ENCODE assay signal across 8 mouse cellular contexts in genomic region chr1:74749301-74749700, GRCm38 (mm10). TPM values are rescaled to one million over a fixed set of nuclear protein-coding genes. Genes with fewer than 3 reads are reported as not detected.
DNase-seq lines count a peak whose midpoint lies in the region; ATAC-seq lines count a peak whose summit lies in the region.

No protein-coding gene starts in this region.

- peak; percentile 74 for ATAC-seq in embryonic facial prominence, embryonic 15.5 days (ENCODE audit: insufficient number of reproducible peaks, low FRiP score, low TSS enrichment, low read depth)
- peak; percentile 92 for ATAC-seq in lung, embryonic 16.5 days (ENCODE audit: low read depth)

- peak overlapping the region; percentile 54 for H3K4me2 ChIP-seq in embryonic facial prominence, embryonic 15.5 days (replicated peaks)
- H3K4me2 ChIP-seq in lung, embryonic 16.5 days (ENCODE audit: low read depth, low read length) = peak overlapping the region; percentile 51

- peak; percentile 70 for DNase-seq in adipocyte (ENCODE audit: low spot score)
- DNase-seq in heart, postnatal 4 days = peak; percentile 82
- DNase-seq in spleen, postnatal 10 days (ENCODE audit: low spot score in 2 of 2) = no peak
- no peak for DNase-seq in thymus, postnatal 10 days (ENCODE audit: low spot score in 2 of 2)
- DNase-seq in left cerebral cortex, adult 11 months (ENCODE audit: low spot score) = no peak
- no peak for DNase-seq in spleen, postnatal 14 days (ENCODE audit: low spot score in 2 of 2)

- peak overlapping the region; percentile 30 for H3K4me3 ChIP-seq in embryonic facial prominence, embryonic 15.5 days (replicated peaks)
- H3K4me3 ChIP-seq in lung, embryonic 16.5 days (ENCODE audit: low read length) = no peak overlapping the region; the same call in 1 of the 2 replicates

- H3K9me3 ChIP-seq in embryonic facial prominence, embryonic 15.5 days (replicated peaks) = no peaks in the 10 kb centered on the region
- H3K9me3 ChIP-seq in lung, embryonic 16.5 days (ENCODE audit: control insufficient read depth, low read length) = no peaks in the 10 kb centered on the region

- H3K36me3 ChIP-seq in embryonic facial prominence, embryonic 15.5 days = no peaks in the 10 kb centered on the region
- no peaks in the 10 kb centered on the region for H3K36me3 ChIP-seq in lung, embryonic 16.5 days (ENCODE audit: control insufficient read depth, insufficient read depth, low read length)

- WGBS in embryonic facial prominence, embryonic 15.5 days = 45% methylated on average over 7 of the region's 7 CpGs
- WGBS in lung, embryonic 16.5 days = 39% methylated on average over 7 of the region's 7 CpGs

- H3K27me3 ChIP-seq in embryonic facial prominence, embryonic 15.5 days = peaks cover 10% of the 10 kb centered on the region; the same call in 1 of the 2 replicates
- peaks cover 6% of the 10 kb centered on the region for H3K27me3 ChIP-seq in lung, embryonic 16.5 days (ENCODE audit: control insufficient read depth, insufficient read depth, low read depth, low read length)

- H3K9ac ChIP-seq in embryonic facial prominence, embryonic 15.5 days = no peak overlapping the region
- no peak overlapping the region for H3K9ac ChIP-seq in lung, embryonic 16.5 days (ENCODE audit: low read length)

- peaks cover 17% of the 10 kb centered on the region for H3K4me1 ChIP-seq in embryonic facial prominence, embryonic 15.5 days
- H3K4me1 ChIP-seq in lung, embryonic 16.5 days (replicated peaks; ENCODE audit: control insufficient read depth, insufficient read depth, low read length) = peaks cover 5% of the 10 kb centered on the region

- no peak overlapping the region; the same call in 1 of the 2 replicates for H3K27ac ChIP-seq in embryonic facial prominence, embryonic 15.5 days (replicated peaks)
- no peak overlapping the region for H3K27ac ChIP-seq in lung, embryonic 16.5 days (ENCODE audit: low read length)

RNA-seq across cellular contexts. Expression of gene Prkag3, which starts 0.3 kb away (rescaled TPM):
- polyA plus RNA-seq in embryonic facial prominence, embryonic 15.5 days (2015; fragmentation: Nextera tagmentation; extraction: Ambion mirVana) = 5.7 and 7.5 TPM in 2 replicates
- total RNA-seq in heart, postnatal 4 days (2021) = 1 to 10 TPM; 3.7 to 4.1 TPM
- polyA plus RNA-seq in lung, embryonic 16.5 days (2015; fragmentation: Nextera tagmentation; extraction: Ambion mirVana) = 0.67 and 1.7 TPM in 2 replicates

RNA-seq across cellular contexts. Expression of gene Wnt6, which starts 22.4 kb away (rescaled TPM):
- polyA plus RNA-seq in embryonic facial prominence, embryonic 15.5 days (2015; fragmentation: Nextera tagmentation; extraction: Ambion mirVana) = 37.6 and 40.1 TPM in 2 replicates
- total RNA-seq in heart, postnatal 4 days (2021) = under 1 TPM; 0.12 to 0.20 TPM
- polyA plus RNA-seq in lung, embryonic 16.5 days (2015; fragmentation: Nextera tagmentation; extraction: Ambion mirVana) = 0.29 and 0.68 TPM in 2 replicates

RNA-seq across cellular contexts. Expression of gene Cyp27a1, which starts 35.9 kb away (rescaled TPM):
- polyA plus RNA-seq in embryonic facial prominence, embryonic 15.5 days (2015; fragmentation: Nextera tagmentation; extraction: Ambion mirVana) = 16.9 and 17.0 TPM in 2 replicates
- 1 to 10 TPM; 5.4 to 6.3 TPM for total RNA-seq in heart, postnatal 4 days (2021)
- 2.6 and 4.4 TPM in 2 replicates for polyA plus RNA-seq in lung, embryonic 16.5 days (2015; fragmentation: Nextera tagmentation; extraction: Ambion mirVana)

RNA-seq across cellular contexts. Expression of gene Wnt10a, which starts 42.0 kb away (rescaled TPM):
- 13.3 and 16.3 TPM in 2 replicates for polyA plus RNA-seq in embryonic facial prominence, embryonic 15.5 days (2015; fragmentation: Nextera tagmentation; extraction: Ambion mirVana)
- not detected for total RNA-seq in heart, postnatal 4 days (2021)
- polyA plus RNA-seq in lung, embryonic 16.5 days (2015; fragmentation: Nextera tagmentation; extraction: Ambion mirVana) = 0.10 and 0.11 TPM in 2 replicates

Comparison
In these comparisons a context has a peak if more than half of its experiments do, and no peak if none do; other contexts are left out.
1. DNase-seq: peak in adipocyte (single experiment) and heart, postnatal 4 days (single experiment); none in spleen, postnatal 10 days (0 of 2), thymus, postnatal 10 days (0 of 2), left cerebral cortex, adult 11 months (single experiment) and spleen, postnatal 14 days (0 of 2).
2. RNA of gene Wnt6, which starts 22.4 kb away (polyA plus RNA-seq): 37.6 to 40.1 TPM in embryonic facial prominence, embryonic 15.5 days; 0.29 to 0.68 TPM in lung, embryonic 16.5 days; every median in the first group is over 10 times any median in the second.